Comparison of ENCODE assay signal across 10 mouse cellular contexts in the genomic region with DNA sequence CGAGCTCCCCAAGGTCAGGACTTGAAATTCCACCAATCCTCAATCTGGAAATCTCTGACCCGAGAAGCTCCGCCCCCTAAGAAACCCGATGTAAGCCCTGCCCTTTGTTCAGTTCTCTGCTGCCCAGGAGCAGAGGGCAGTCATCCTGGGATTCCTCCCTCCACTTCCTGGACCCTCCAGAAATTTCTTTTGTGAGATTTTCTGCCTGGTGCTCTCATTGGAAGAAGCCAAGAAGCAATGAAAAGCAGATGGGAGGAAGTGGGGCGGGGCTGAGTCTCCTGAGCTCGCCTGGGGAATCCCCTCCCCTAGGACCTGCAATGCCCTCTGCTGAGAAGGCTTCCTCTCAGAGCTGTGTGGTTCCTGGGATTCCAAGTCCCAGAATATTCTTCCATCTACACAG. TPM values are rescaled to one million over a fixed set of nuclear protein-coding genes. Genes with fewer than 3 reads are reported as not detected.
DNase-seq lines count a peak whose midpoint lies in the region; ATAC-seq and TF ChIP-seq lines count a peak whose summit lies in the region.
"Had no signal": no experiment of that assay in that cellular context is flagged by ENCODE, and none has a peak within 500 bp of the region (broad histone marks: within the 10 kb centered on the region; RNA-seq: fewer than 3 reads in every experiment).

No protein-coding gene starts in this region.

- H3K36me3 ChIP-seq in MEL (ENCODE audit: control insufficient read depth in 1 of 2, insufficient read depth in 2 of 2, low read length in 2 of 2), result no peaks in the 10 kb centered on the region; a peak in 1 of 4 replicates
- H3K36me3 ChIP-seq in forebrain, embryonic 16.5 days (ENCODE audit: control insufficient read depth, insufficient read depth), result no peaks in the 10 kb centered on the region
- H3K36me3 ChIP-seq: G1E had no signal

- H3K4me3 ChIP-seq in MEL (ENCODE audit: control insufficient read depth in 1 of 2, insufficient read depth in 1 of 2, low read depth in 2 of 2, low read length in 2 of 2), result peak overlapping the region; percentile 45 to 52
- H3K4me3 ChIP-seq in forebrain, embryonic 16.5 days (replicated peaks; ENCODE audit: low read length), result no peak overlapping the region

- no peak for TF ChIP-seq CTCF in MEL (IDR thresholded peaks at IDR 0.05 in 2 of 3, conservative IDR thresholded peaks at IDR 0.05 in 1 of 3; ENCODE audit: control insufficient read depth in 1 of 3, insufficient read depth in 1 of 3, low read depth in 2 of 3, low read length in 3 of 3, poor library complexity in 1 of 3, severe bottlenecking in 1 of 3)

- H3K9ac ChIP-seq in MEL (ENCODE audit: control insufficient read depth, low read depth, low read length, poor library complexity, severe bottlenecking), result no peak overlapping the region
- H3K9ac ChIP-seq in forebrain, embryonic 16.5 days (replicated peaks; ENCODE audit: low read depth, low read length), result no peak overlapping the region

- TF ChIP-seq EP300 in MEL (IDR thresholded peaks at IDR 0.05; ENCODE audit: low read depth in 1 of 2, low read length in 2 of 2), result no peak

- no peak overlapping the region for H3K27ac ChIP-seq in MEL (ENCODE audit: control insufficient read depth, low read depth, low read length)
- no peak overlapping the region for H3K27ac ChIP-seq in forebrain, embryonic 16.5 days (ENCODE audit: low read length)

- no peaks in the 10 kb centered on the region for H3K79me2 ChIP-seq in MEL (ENCODE audit: control insufficient read depth, insufficient read depth, low read length, poor library complexity)

- no peak for TF ChIP-seq POLR2A in MEL (IDR thresholded peaks at IDR 0.05; ENCODE audit: control insufficient read depth in 1 of 2, insufficient read depth in 1 of 2, low read depth in 1 of 2, low read length in 2 of 2, poor library complexity in 1 of 2)

- H3K9me3 ChIP-seq in MEL (replicated peaks; ENCODE audit: insufficient read depth, low read length), result no peaks in the 10 kb centered on the region
- H3K9me3 ChIP-seq in forebrain, embryonic 16.5 days (ENCODE audit: control insufficient read depth, low read length), result no peaks in the 10 kb centered on the region
- H3K9me3 ChIP-seq: G1E had no signal

- peak; percentile 6 to 9 for DNase-seq in cerebellum, adult 18-20 months
- DNase-seq in cerebellum, adult 8-10 months, result no peak
- peak; percentile 39 for DNase-seq in MEL (ENCODE audit: low read depth, low spot score)
- peak; percentile 56 to 65 for DNase-seq in kidney, postnatal 25 days
- DNase-seq in naive thymus-derived CD4-positive, alpha-beta T cell, adult 2 months (ENCODE audit: low read depth), result peak; percentile 71
- DNase-seq in frontal cortex, postnatal 14 days (ENCODE audit: low spot score in 2 of 2), result no peak
- no peak for DNase-seq in ovary, postnatal 10 days (ENCODE audit: low spot score)

- WGBS in forebrain, embryonic 16.5 days, result 34% methylated on average over 6 of the region's 6 CpGs

- TF ChIP-seq RAD21 in MEL (IDR thresholded peaks at IDR 0.05; ENCODE audit: low read depth, low read length), result no peak

- peaks cover 3 to 5% of the 10 kb centered on the region in 2 experiments; a peak in 3 of 4 replicates for H3K27me3 ChIP-seq in MEL (ENCODE audit: control insufficient read depth in 1 of 2, insufficient read depth in 2 of 2, low read length in 2 of 2)
- no peaks in the 10 kb centered on the region for H3K27me3 ChIP-seq in forebrain, embryonic 16.5 days (replicated peaks; ENCODE audit: control insufficient read depth, insufficient read depth, low read length)

- H3K4me1 ChIP-seq in MEL (ENCODE audit: control insufficient read depth in 1 of 2, insufficient read depth in 2 of 2, low read length in 2 of 2), result no peaks in the 10 kb centered on the region; a peak in 1 of 4 replicates
- H3K4me1 ChIP-seq in forebrain, embryonic 16.5 days (replicated peaks; ENCODE audit: control insufficient read depth, insufficient read depth, low read length), result peaks cover 17% of the 10 kb centered on the region

- peak overlapping the region; percentile 17; the same call in 1 of the 2 replicates for H3K4me2 ChIP-seq in forebrain, embryonic 16.5 days (ENCODE audit: low read length)

- no peak for ATAC-seq in forebrain, embryonic 16.5 days

TF ChIP-seq in MEL, 35 proteins besides CTCF, POLR2A, EP300 and RAD21:
- no peak for TF ChIP-seq CHD2 (IDR thresholded peaks at IDR 0.05; ENCODE audit: low read length)
- no peak for TF ChIP-seq JUND (IDR thresholded peaks at IDR 0.05; ENCODE audit: low read depth, low read length)
- no peak for TF ChIP-seq ETS1 (IDR thresholded peaks at IDR 0.05; ENCODE audit: low read depth, low read length)
- no peak for TF ChIP-seq MAFK (IDR thresholded peaks at IDR 0.05; ENCODE audit: borderline replicate concordance, low read depth, low read length)
- no peak for TF ChIP-seq ZKSCAN1 (IDR thresholded peaks at IDR 0.05; ENCODE audit: low read depth, low read length)
- no peak for TF ChIP-seq BHLHE40 (IDR thresholded peaks at IDR 0.05; ENCODE audit: borderline replicate concordance, low read depth, low read length)
- no peak for TF ChIP-seq TCF12 (IDR thresholded peaks at IDR 0.05; ENCODE audit: low read depth, low read length)
- TF ChIP-seq ELF1 (IDR thresholded peaks at IDR 0.05; ENCODE audit: low read depth, low read length), result no peak
- no peak for TF ChIP-seq CHD1 (IDR thresholded peaks at IDR 0.05; ENCODE audit: low read depth, low read length)
- TF ChIP-seq MAZ (IDR thresholded peaks at IDR 0.05; ENCODE audit: low read depth, low read length), result no peak

RNA-seq across cellular contexts. Expression of a gene that starts 2.9 kb away (rescaled TPM):
- 0.10 TPM in 1 of 2 replicates, not detected in the other for total RNA-seq in MEL (2012; rRNA removed)
- polyA plus RNA-seq in MEL (2012; ENCODE audit: insufficient read depth in 1 of 2, insufficient read length in 2 of 2, low read depth in 1 of 2, low replicate concordance in 2 of 2, missing spikeins in 1 of 2), result under 1 TPM in 1 of 2 experiments, not detected in 1; 0.11 TPM
- polyA plus RNA-seq in forebrain, embryonic 16.5 days (2015; fragmentation: Nextera tagmentation; extraction: Ambion mirVana), result 2.5 and 4.9 TPM in 2 replicates
- polyA plus RNA-seq: G1E had no signal

RNA-seq across cellular contexts. Expression of a gene that starts 13.0 kb away (rescaled TPM):
- 3.2 and 5.5 TPM in 2 replicates for total RNA-seq in MEL (2012; rRNA removed)
- polyA plus RNA-seq in MEL (2012; ENCODE audit: insufficient read depth in 1 of 2, insufficient read length in 2 of 2, low read depth in 1 of 2, low replicate concordance in 2 of 2, missing spikeins in 1 of 2), result 10 to 100 TPM in 1 of 2 experiments, not detected in 1; 12.5 TPM
- polyA plus RNA-seq in forebrain, embryonic 16.5 days (2015; fragmentation: Nextera tagmentation; extraction: Ambion mirVana), result 44.9 and 63.3 TPM in 2 replicates

RNA-seq across cellular contexts. Expression of a gene that starts 26.0 kb away (rescaled TPM):
- 5.2 and 7.3 TPM in 2 replicates for total RNA-seq in MEL (2012; rRNA removed)
- 1 to 10 TPM in 1 of 2 experiments, not detected in 1; 7.7 TPM for polyA plus RNA-seq in MEL (2012; ENCODE audit: insufficient read depth in 1 of 2, insufficient read length in 2 of 2, low read depth in 1 of 2, low replicate concordance in 2 of 2, missing spikeins in 1 of 2)
- 4.7 and 5.9 TPM in 2 replicates for polyA plus RNA-seq in forebrain, embryonic 16.5 days (2015; fragmentation: Nextera tagmentation; extraction: Ambion mirVana)

RNA-seq across cellular contexts. Expression of a gene that starts 26.1 kb away (rescaled TPM):
- 1.6 and 1.7 TPM in 2 replicates for total RNA-seq in MEL (2012; rRNA removed)
- polyA plus RNA-seq in MEL (2012; ENCODE audit: insufficient read depth in 1 of 2, insufficient read length in 2 of 2, low read depth in 1 of 2, low replicate concordance in 2 of 2, missing spikeins in 1 of 2), result 10 to 100 TPM in 1 of 2 experiments, not detected in 1; 43.2 TPM
- polyA plus RNA-seq in forebrain, embryonic 16.5 days (2015; fragmentation: Nextera tagmentation; extraction: Ambion mirVana), result 23.4 and 27.0 TPM in 2 replicates

RNA-seq across cellular contexts. Expression of a gene that starts 26.6 kb away (rescaled TPM):
- not detected in 2 replicates for total RNA-seq in MEL (2012; rRNA removed)
- polyA plus RNA-seq in MEL (2012; ENCODE audit: insufficient read depth in 1 of 2, insufficient read length in 2 of 2, low read depth in 1 of 2, low replicate concordance in 2 of 2, missing spikeins in 1 of 2), result under 1 TPM in 1 of 2 experiments, not detected in 1; 0.15 TPM
- not detected in 2 replicates for polyA plus RNA-seq in forebrain, embryonic 16.5 days (2015; fragmentation: Nextera tagmentation; extraction: Ambion mirVana)
- total RNA-seq: G1E; left cerebral cortex, postnatal 10 days had no signal
- polyA plus RNA-seq: G1E had no signal

Comparison
In these comparisons a context has a peak if more than half of its experiments do, and no peak if none do; other contexts are left out.
1. DNase-seq: peak in cerebellum, adult 18-20 months (2 of 2), MEL (single experiment), kidney, postnatal 25 days (2 of 2) and naive thymus-derived CD4-positive, alpha-beta T cell, adult 2 months (single experiment); none in cerebellum, adult 8-10 months (single experiment), frontal cortex, postnatal 14 days (0 of 2) and ovary, postnatal 10 days (single experiment).